Mouse (Mus musculus) midbrain, embryonic 15.5 days (tissue): ENCODE results near the gene Timm29. TPM values are rescaled to one million over a fixed set of nuclear protein-coding genes. Genes with fewer than 3 reads are reported as not detected.
"Not testable (repeated sequence)": the region's sequence is repeated elsewhere in the genome, so short reads cannot be mapped to it uniquely, and the experiment has no call there.

Experiments used
- ATAC-seq: fragments of 200-750 bp; cut with Nextera tagmentation; replicated peaks from 2 replicates; pipeline ENCODE4 v1.8.0; 2017; ENCODE audit warnings: moderate TSS enrichment
- H3K27ac ChIP-seq: fragments of 300-500 bp; sonication (generic); 2 replicates; pipeline ENCODE4 v1.5.1; 2015; ENCODE audit warnings: mild to moderate bottlenecking, inconsistent platforms
- H3K27me3 ChIP-seq: fragments of 300-500 bp; sonication (generic); replicated peaks from 2 replicates; pipeline ENCODE4 v1.6.1; 2015; ENCODE audit warnings: inconsistent platforms
- H3K36me3 ChIP-seq: fragments of 300-500 bp; sonication (generic); replicated peaks from 2 replicates; pipeline ENCODE4 v1.6.1; 2015; ENCODE audit warnings: inconsistent platforms
- H3K4me1 ChIP-seq: fragments of 300-500 bp; sonication (generic); 2 replicates; pipeline ENCODE4 v1.6.1; 2015; ENCODE audit warnings: inconsistent platforms
- H3K4me2 ChIP-seq: fragments of 300-500 bp; sonication (generic); 2 replicates; pipeline ENCODE4 v1.6.1; 2015; ENCODE audit warnings: inconsistent platforms, mild to moderate bottlenecking, moderate library complexity
- H3K4me3 ChIP-seq: fragments of 300-500 bp; sonication (generic); 2 replicates; pipeline ENCODE4 v1.5.1; 2015; ENCODE audit warnings: mild to moderate bottlenecking, inconsistent platforms
- H3K9ac ChIP-seq: fragments of 300-500 bp; sonication (generic); 2 replicates; pipeline ENCODE4 v1.6.1; 2015; ENCODE audit warnings: mild to moderate bottlenecking, inconsistent platforms
- H3K9me3 ChIP-seq: fragments of 300-500 bp; sonication (generic); 2 replicates; pipeline ENCODE4 v1.6.1; 2016; ENCODE audit warnings: inconsistent platforms
- WGBS: fragments of 180-500 bp; shearing (Covaris S2); methylation state at CpG from one replicate; pipeline ENCODE4 v1.1.7; 2015; ENCODE audit warnings: mixed read lengths; 5-methylcytosine and 5-hydroxymethylcytosine counted together
- polyA plus RNA-seq: library from polyadenylated mRNA; unstranded; fragments of >200 nt; fragmentation: Nextera tagmentation; extraction: Ambion mirVana; gene quantifications from 2 replicates; pipeline ENCODE4 v1.2.1, GENCODE M21; 2015

Gene Timm29
- polyA plus RNA-seq, 1 experiment from 2014 or later, result 68.8 TPM

DNA sequence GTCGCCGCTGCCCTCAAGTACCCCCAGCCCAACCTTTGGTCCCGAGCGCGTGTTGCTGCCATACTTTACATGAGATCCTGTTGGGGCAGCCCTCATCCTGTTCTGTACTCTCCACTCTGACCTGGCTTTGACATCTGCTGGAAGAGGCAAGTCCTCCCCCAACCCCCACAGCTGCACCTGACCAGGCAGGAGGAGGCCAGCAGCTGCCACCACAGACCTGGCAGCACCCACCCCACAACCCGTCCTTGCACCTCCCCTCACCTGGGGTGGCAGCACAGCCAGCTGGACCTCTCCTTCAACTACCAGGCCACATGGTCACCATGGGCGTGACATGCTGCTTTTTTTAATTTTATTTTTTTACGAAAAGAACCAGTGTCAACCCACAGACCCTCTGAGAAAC lies 4.2 kb upstream of the Timm29 start:
- Histone ChIP-seq H3K9me3 (no peaks in the 10 kb centered on the region), H3K9ac (no peak overlapping the region), H3K4me2 (no peak overlapping the region), H3K4me1 (peaks cover 11% of the 10 kb centered on the region), H3K36me3 (peaks cover 56% of the 10 kb centered on the region), H3K27ac (no peak overlapping the region), H3K27me3 (no peaks in the 10 kb centered on the region), H3K4me3 (no peak overlapping the region)
- WGBS, result 92% methylated on average over 8 of the region's 8 CpGs
- no peak for ATAC-seq

DNA sequence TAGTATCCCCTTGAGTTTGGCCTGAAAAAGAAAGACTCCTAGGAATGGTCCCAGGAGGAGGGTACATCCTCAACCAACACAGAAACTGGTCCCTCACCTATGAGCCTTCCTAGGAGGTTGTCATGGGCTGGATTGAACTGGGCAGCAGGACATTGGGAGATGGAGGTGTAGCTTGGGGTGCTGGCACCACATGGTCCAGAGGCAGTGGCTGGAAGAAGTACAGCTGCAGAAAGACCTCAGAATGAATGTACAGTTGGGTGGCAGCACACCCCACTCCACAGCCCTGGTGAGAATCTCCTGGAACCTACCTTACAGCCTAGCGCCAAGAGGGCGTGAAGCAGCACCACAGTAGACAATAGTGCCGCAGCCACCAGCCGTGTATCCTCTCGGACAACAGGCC lies 3.0 kb upstream of the Timm29 start:
- ATAC-seq, result no peak
- Histone ChIP-seq H3K9me3 (no peaks in the 10 kb centered on the region), H3K27me3 (no peaks in the 10 kb centered on the region), H3K27ac (no peak overlapping the region), H3K4me2 (no peak overlapping the region), H3K4me3 (no peak overlapping the region), H3K4me1 (peaks cover 23% of the 10 kb centered on the region), H3K9ac (no peak overlapping the region), H3K36me3 (peaks cover 47% of the 10 kb centered on the region)
- 91% methylated on average over 5 of the region's 5 CpGs for WGBS

DNA sequence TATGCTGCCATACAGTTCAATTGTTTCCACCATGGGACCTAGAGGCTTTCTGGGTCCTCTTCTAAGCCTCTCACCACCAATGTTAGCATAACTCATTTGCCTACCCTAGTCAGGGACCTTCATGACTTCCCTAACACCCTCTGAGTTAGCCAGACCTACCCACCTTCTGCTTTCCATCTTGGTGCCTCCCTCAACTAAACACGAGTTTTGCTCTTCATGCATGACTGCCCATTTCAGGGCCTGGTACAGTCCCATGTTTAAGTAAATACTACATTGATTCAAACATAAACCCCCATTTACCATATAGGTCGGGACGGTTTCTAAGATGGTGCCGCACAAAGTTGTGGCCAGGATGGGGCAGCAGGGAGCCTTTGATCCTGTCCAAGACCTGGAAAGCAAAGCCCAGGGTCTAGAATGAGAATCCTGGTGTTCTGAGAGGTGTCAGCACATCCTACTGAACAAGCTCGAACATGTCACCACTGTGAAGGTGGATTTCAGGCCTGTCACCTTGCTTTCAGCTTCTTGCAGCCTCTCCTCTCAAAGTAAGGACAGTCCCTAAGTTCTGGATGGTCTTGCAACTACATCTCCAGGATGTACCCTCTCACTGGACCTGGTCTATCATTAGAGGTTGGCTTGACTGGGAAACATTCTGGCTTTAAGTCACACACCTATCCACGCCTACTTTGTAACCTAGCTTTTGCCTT lies 1.2 kb upstream of the Timm29 start:
- no peaks in the 10 kb centered on the region for H3K9me3 ChIP-seq
- H3K27me3 ChIP-seq, result no peaks in the 10 kb centered on the region
- 85% methylated on average over 6 of the region's 6 CpGs for WGBS
- H3K27ac ChIP-seq, result 0 out of 2 replicates have a peak overlapping the region, but pooled peaks have one; percentile 88
- peaks cover 33% of the 10 kb centered on the region for H3K4me1 ChIP-seq
- H3K4me3 ChIP-seq, result 0 out of 2 replicates have a peak overlapping the region, but pooled peaks have one; percentile 97
- no peak for ATAC-seq
- peaks cover 39% of the 10 kb centered on the region for H3K36me3 ChIP-seq
- peak overlapping the region; percentile 97 for H3K4me2 ChIP-seq
- H3K9ac ChIP-seq, result no peak overlapping the region

DNA sequence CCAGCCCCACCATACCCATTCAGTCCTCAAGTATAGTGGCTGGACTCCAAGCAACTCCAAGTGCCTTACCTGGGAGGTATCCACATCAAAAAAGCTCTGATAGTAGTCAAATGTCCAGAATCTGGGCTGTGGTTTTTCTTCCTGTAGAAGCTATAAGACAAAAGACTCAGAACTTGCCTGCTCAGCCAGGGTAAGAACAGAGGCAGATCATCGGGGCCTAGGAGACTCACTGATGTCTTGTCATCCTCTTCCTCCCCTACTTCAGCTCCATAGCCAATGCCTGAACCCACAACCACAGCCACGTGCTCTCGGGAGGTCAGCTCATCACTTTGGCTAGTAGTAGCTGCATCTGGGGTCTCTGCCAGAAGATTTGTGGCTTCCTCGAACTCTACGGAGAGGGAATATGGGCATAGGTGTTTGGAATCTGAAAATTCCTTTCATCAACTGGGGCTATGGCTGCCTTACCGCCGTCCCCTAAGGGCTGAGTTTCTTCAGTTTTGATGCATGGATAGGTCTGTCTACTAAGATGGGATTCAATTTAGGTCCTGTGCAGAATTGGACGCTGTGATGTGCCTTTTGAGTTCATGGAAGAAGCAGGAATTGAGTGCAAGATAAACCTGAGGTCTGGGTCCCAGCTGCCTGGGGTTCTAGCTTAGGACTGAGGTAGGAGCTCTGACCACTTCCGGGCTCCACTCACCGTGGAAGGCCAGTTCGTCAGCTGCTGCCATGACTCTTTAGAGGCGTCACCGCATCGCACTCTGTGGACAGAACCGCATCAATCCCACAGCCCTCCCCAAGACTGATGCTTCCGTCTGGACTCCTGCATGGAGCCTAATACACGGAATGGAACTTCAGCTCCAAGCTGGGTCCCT lies 455 bp upstream of the Timm29 start:
- Histone ChIP-seq H3K27me3 (no peaks in the 10 kb centered on the region), H3K4me3 (peak overlapping the region; percentile 97), H3K9ac (peak overlapping the region; percentile 89), H3K27ac (peak overlapping the region; percentile 88), H3K4me1 (peaks cover 33% of the 10 kb centered on the region), H3K9me3 (no peaks in the 10 kb centered on the region), H3K36me3 (peaks cover 31% of the 10 kb centered on the region), H3K4me2 (peak overlapping the region; percentile 97)
- WGBS, result 23% methylated on average over 17 of the region's 17 CpGs
- ATAC-seq, result peak; percentile 88

DNA sequence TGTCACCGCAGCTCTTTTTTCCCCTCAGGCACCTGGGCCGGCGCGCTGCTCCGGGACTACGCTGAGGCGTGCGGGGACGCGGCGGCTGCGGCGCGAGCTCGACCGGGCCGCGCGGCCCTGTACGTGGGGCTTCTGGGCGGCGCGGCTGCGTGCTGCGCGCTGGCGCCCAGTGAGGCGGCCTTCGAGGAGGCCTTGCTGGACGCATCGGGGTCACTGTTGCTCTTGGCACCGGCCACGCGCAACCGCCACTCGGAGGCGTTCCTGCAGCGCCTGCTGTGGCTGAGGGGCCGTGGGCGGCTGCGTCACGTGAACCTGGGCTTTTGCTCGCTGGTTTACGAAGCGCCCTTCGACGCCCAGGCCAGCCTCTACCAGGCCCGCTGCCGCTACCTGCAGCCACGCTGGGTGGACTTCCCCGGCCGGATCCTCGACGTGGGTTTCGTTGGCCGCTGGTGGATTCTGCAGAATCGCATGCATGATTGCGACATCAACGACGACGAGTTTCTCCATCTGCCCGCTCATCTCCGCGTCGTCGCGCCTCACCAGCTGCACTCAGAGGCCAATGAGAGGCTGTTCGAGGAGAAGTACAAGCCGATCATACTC lies 700 bp downstream of the Timm29 start:
- peak; percentile 55; the same call in 1 of the 2 replicates for ATAC-seq
- Histone ChIP-seq H3K9ac (peak overlapping the region; percentile 89), H3K27ac (peak overlapping the region; percentile 88), H3K4me1 (peaks cover 33% of the 10 kb centered on the region), H3K4me3 (peak overlapping the region; percentile 97), H3K9me3 (no peaks in the 10 kb centered on the region), H3K27me3 (no peaks in the 10 kb centered on the region), H3K4me2 (peak overlapping the region; percentile 97), H3K36me3 (peaks cover 21% of the 10 kb centered on the region; the same call in 1 of the 2 replicates)
- WGBS, result 2% methylated on average over 68 of the region's 69 CpGs

DNA sequence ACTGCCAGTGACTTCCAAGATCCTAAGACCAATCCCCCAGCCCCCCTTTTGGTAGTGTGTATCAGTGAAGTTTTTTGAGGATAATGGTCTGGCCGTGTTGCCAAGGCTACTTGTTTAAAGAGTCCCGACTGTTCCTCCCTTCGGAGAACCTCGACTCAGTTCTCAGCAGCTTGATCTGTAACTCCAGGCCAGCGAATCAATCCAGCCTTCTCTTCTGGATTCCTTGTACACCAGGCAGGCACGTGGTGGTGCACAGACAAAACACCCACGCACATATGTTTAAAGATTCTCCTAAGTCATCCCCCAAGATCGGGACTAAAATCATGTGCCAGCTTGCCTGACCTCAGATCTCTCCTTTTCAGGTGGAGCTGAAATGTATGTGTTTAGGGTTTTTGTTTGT lies 1.8 kb downstream of the Timm29 start:
- not testable (repeated sequence) for H3K9me3 ChIP-seq, H3K9ac ChIP-seq, H3K27me3 ChIP-seq, ATAC-seq, H3K27ac ChIP-seq
- H3K4me2 ChIP-seq, result peak overlapping the region; percentile 97
- peaks cover 33% of the 10 kb centered on the region for H3K4me1 ChIP-seq
- peaks cover 13% of the 10 kb centered on the region; the same call in 1 of the 2 replicates for H3K36me3 ChIP-seq
- H3K4me3 ChIP-seq, result peak overlapping the region; percentile 97
- 92% methylated on average over 8 of the region's 8 CpGs for WGBS

DNA sequence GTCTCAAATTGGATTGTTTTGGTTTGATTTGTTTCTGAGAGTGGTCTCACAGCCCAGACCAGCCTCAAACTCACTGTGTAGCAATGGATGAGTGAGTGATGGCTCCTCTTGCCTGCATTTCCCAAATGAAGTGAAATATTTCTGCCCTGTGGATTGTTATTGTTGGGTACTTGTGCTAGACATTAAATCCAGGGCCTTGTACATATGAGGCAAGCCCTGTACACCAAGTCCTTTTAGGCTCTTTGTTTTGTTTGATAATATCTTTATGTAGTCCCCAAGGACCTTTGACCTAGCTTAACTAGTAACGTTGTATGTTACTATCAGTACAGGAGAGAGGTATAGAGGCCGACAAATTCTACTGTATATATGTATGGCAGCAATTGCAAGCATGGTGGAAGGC lies 2.3 kb downstream of the Timm29 start:
- H3K27me3 ChIP-seq, result no peaks in the 10 kb centered on the region
- WGBS, result 94% methylated on average over 2 of the region's 2 CpGs
- no peak for ATAC-seq

DNA sequence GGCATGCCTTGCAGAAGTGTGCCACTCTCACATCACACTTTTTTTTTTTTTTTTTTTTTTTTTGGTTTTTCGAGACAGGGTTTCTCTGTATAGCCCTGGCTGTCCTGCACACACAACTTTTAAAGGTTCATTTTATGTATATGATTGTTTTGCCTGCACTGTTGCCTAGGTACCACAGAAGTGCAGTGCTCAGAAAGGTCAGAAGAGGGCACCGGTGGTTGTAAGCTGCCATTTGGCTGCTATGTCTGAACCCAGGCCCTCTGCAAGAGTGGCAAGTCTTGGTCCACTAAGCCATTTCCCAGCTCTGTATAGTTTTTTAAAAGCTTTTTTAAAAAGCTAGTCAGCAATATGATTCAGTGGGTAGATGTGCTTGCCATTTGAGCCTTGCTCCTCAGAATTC lies 5.7 kb downstream of the Timm29 start:
- 34% methylated on average over 2 of the region's 2 CpGs for WGBS
- Histone ChIP-seq H3K4me2 (no peak overlapping the region), H3K9ac (no peak overlapping the region), H3K4me3 (no peak overlapping the region), H3K36me3 (0 out of 2 replicates have a peak, but pooled peaks cover 5% of the 10 kb centered on the region), H3K27ac (no peak overlapping the region), H3K4me1 (peaks cover 22% of the 10 kb centered on the region), H3K9me3 (no peaks in the 10 kb centered on the region), H3K27me3 (no peaks in the 10 kb centered on the region)
- no peak for ATAC-seq

More for the DNA sequence above, 2.3 kb downstream of the Timm29 start:
- Histone ChIP-seq H3K36me3 (0 out of 2 replicates have a peak, but pooled peaks cover 8% of the 10 kb centered on the region), H3K27ac (no peak overlapping the region), H3K4me2 (peak overlapping the region; percentile 97; the same call in 1 of the 2 replicates), H3K9me3 (no peaks in the 10 kb centered on the region), H3K4me1 (peaks cover 33% of the 10 kb centered on the region), H3K9ac (no peak overlapping the region), H3K4me3 (no peak overlapping the region)

DNA sequence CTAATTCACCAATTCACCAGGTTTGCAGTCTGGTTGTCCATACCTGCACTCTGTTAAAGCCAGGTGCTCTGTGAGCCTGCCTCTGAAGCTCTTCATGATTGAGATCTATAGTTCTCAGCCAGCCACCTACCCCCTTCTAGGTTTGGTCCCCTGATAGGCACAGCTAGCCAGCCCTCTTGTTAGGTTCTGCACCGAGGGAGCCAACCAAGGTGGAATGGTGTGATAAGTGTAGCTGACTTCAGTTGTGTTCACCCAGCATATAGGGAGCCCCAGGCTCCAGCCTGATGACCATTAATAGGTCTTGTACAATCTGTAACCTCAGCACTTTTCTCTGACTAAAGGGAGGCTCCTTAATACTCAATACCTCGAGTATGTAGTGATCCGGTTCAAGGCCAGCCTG lies 7.7 kb downstream of the Timm29 start:
- H3K9me3 ChIP-seq, result no peaks in the 10 kb centered on the region
- no peaks in the 10 kb centered on the region for H3K27me3 ChIP-seq
- no peak overlapping the region for H3K4me3 ChIP-seq
- H3K36me3 ChIP-seq, result 0 out of 2 replicates have a peak, but pooled peaks cover 5% of the 10 kb centered on the region
- no peak overlapping the region for H3K9ac ChIP-seq
- no peak for ATAC-seq
- no peak overlapping the region for H3K4me2 ChIP-seq
- H3K4me1 ChIP-seq, result peaks cover 4% of the 10 kb centered on the region
- WGBS, result 82% methylated on average over 3 of the region's 3 CpGs
- H3K27ac ChIP-seq, result no peak overlapping the region

DNA sequence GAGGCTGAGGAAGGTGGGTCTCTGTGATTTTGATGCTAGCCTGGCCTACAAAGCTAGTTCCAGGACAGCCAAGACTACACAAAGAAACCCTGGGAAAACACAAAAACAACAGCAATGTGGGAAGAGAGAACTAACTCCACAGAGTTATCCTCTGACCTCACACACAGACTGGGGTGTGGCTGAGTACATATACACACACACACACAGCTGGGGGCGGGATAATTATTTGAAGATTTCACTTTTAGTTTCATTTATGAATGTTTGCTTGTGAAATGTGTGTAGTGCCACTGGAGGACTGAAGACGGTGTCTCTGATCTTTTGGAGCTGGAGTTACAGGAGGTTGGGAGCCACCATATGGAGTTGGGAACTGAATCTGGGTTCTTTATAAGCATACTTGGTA lies 8.6 kb downstream of the Timm29 start:
- Histone ChIP-seq H3K27me3 (no peaks in the 10 kb centered on the region), H3K36me3 (0 out of 2 replicates have a peak, but pooled peaks cover 2% of the 10 kb centered on the region), H3K4me2 (no peak overlapping the region), H3K4me1 (no peaks in the 10 kb centered on the region), H3K9ac (no peak overlapping the region), H3K27ac (no peak overlapping the region), H3K4me3 (no peak overlapping the region), H3K9me3 (no peaks in the 10 kb centered on the region)
- WGBS, result 79% methylated on average over 2 of the region's 2 CpGs
- no peak for ATAC-seq

DNA sequence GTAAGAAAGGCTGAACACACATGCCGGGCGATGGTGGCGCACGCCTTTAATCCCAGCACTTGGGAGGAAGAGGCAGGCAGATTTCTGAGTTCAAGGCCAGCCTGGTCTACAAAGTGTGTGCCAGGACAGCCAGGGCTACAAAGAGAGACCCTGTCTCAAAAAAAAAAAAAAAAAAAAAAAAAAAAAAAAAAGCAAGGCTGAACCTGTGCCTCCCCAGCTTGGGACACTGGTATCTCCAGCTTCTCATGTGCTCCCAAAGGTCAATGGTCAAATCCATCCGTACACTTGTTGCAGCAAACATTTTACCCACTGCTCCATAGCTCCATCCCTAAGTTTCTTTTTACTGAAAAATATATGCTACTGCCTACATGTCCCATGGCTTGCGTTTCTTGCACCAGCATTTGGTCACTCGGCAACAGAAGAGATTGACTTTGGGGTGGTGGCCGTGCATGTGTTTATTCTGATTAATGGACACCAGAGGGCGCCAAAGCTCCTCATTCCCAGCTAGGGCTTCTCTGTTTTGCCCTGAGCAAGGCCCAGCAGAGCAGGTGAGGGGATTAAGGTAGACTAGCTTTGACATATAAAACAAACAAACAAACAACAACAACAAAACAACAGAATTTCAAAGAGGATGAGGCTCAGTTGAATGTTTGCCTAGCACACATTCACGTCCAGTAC lies 9.3 kb downstream of the Timm29 start:
- Histone ChIP-seq H3K36me3 (no peaks in the 10 kb centered on the region), H3K27ac (no peak overlapping the region), H3K9ac (no peak overlapping the region), H3K9me3 (no peaks in the 10 kb centered on the region), H3K27me3 (no peaks in the 10 kb centered on the region), H3K4me2 (0 out of 2 replicates have a peak overlapping the region, but pooled peaks have one; percentile 17), H3K4me3 (no peak overlapping the region), H3K4me1 (no peaks in the 10 kb centered on the region)
- peak; percentile 64; the same call in 1 of the 2 replicates for ATAC-seq
- 49% methylated on average over 10 of the region's 10 CpGs for WGBS
